Mouse (Mus musculus) liver, embryonic 14.5 days (tissue): ENCODE data around the gene Vsig8. TPM values are rescaled to one million over a fixed set of nuclear protein-coding genes. Genes with fewer than 3 reads are reported as not detected.
A peak's percentile ranks its signal among the peaks of the same experiment; 100 is the strongest.

Source experiments
- ATAC-seq: fragments of 200-750 bp; cut with Nextera tagmentation; 2 replicates; pipeline ENCODE4 v1.8.0; 2017; ENCODE audit warnings: moderate number of reproducible peaks, mild to moderate bottlenecking, moderate library complexity; ENCODE audit not compliant: insufficient read depth
- DNase-seq, 3 experiments: peaks; one replicate each; pipeline ENCODE4 v3.0.0-alpha.2; 2012 to 2013; ENCODE audit warnings: low read depth in 3 of 3, low spot score in 3 of 3
- H3K27ac ChIP-seq: fragments of 300-500 bp; sonication (generic); 2 replicates; pipeline ENCODE4 v1.5.1; 2014; ENCODE audit warnings: moderate library complexity, mild to moderate bottlenecking, control low read depth, inconsistent platforms
- H3K27me3 ChIP-seq: fragments of 300-500 bp; sonication (generic); 2 replicates; pipeline ENCODE4 v1.6.1; 2014; ENCODE audit warnings: mild to moderate bottlenecking, low read length, moderate library complexity; ENCODE audit not compliant: control insufficient read depth, insufficient read depth
- H3K36me3 ChIP-seq: fragments of 300-500 bp; sonication (generic); replicated peaks from 2 replicates; pipeline ENCODE4 v1.6.1; 2014; ENCODE audit warnings: low read depth; ENCODE audit not compliant: control insufficient read depth, insufficient read depth
- H3K4me1 ChIP-seq, 2 experiments: fragments of 200-500 bp in 1 of 2; fragments of 300-500 bp in 1 of 2; sonication (generic) in 1 of 2; replicated peaks; 2 replicates each; pipeline ENCODE4 v1.6.1; 2012 to 2014; ENCODE audit warnings: antibody characterized with exemption in 1 of 2, inconsistent platforms in 1 of 2, low read length in 1 of 2; ENCODE audit not compliant: control insufficient read depth in 2 of 2, insufficient read depth in 2 of 2
- H3K4me2 ChIP-seq: fragments of 300-500 bp; sonication (generic); 2 replicates; pipeline ENCODE4 v1.6.1; 2014; ENCODE audit warnings: low read depth, mild to moderate bottlenecking, control low read depth, moderate library complexity
- H3K4me3 ChIP-seq, 2 experiments: fragments of 200-500 bp in 1 of 2; fragments of 300-500 bp in 1 of 2; sonication (generic) in 1 of 2; 2 replicates each; pipeline ENCODE4 v1.5.1; 2012 to 2014; ENCODE audit warnings: low read depth in 2 of 2, low read length in 2 of 2, mild to moderate bottlenecking in 2 of 2, control low read depth in 1 of 2, inconsistent platforms in 1 of 2, moderate library complexity in 1 of 2; ENCODE audit not compliant: insufficient read depth in 1 of 2
- H3K9ac ChIP-seq: fragments of 300-500 bp; sonication (generic); replicated peaks from 2 replicates; pipeline ENCODE4 v1.6.1; 2014; ENCODE audit warnings: mild to moderate bottlenecking, control low read depth, moderate library complexity
- H3K9me3 ChIP-seq: fragments of 300-500 bp; sonication (generic); 2 replicates; pipeline ENCODE4 v1.6.1; 2016; ENCODE audit warnings: low read length, mixed read lengths; ENCODE audit not compliant: control insufficient read depth
- CTCF ChIP-seq: IDR thresholded peaks from 2 replicates; pipeline ENCODE4 v1.5.1; 2016; ENCODE audit warnings: antibody characterized with exemption, low read depth, control low read depth
- EP300 ChIP-seq: IDR thresholded peaks from 2 replicates; pipeline ENCODE4 v1.6.1; 2016; ENCODE audit warnings: antibody characterized with exemption, low read depth
- WGBS: fragments of 180-500 bp; shearing (Covaris S2); extraction: QIAGEN DNeasy Blood & Tissue Kit; methylation state at CpG from one replicate; pipeline ENCODE4 v1.1.7; 2014; ENCODE audit not compliant: insufficient replicate concordance; 5-methylcytosine and 5-hydroxymethylcytosine counted together
- polyA plus RNA-seq, 2 experiments: library from polyadenylated mRNA; depleted of rRNA in 1 of 2; stranded (reverse) in 1 of 2; unstranded in 1 of 2; fragments of >200 nt; fragmentation: Nextera tagmentation in 1 of 2; extraction: Ambion mirVana in 1 of 2; gene quantifications; 2 replicates each; pipeline versions ENCODE4 v1.2.1 to v1.2.3; 2012 to 2014

Vsig8 gene
- polyA plus RNA-seq, 2 experiments: not detected

DNA sequence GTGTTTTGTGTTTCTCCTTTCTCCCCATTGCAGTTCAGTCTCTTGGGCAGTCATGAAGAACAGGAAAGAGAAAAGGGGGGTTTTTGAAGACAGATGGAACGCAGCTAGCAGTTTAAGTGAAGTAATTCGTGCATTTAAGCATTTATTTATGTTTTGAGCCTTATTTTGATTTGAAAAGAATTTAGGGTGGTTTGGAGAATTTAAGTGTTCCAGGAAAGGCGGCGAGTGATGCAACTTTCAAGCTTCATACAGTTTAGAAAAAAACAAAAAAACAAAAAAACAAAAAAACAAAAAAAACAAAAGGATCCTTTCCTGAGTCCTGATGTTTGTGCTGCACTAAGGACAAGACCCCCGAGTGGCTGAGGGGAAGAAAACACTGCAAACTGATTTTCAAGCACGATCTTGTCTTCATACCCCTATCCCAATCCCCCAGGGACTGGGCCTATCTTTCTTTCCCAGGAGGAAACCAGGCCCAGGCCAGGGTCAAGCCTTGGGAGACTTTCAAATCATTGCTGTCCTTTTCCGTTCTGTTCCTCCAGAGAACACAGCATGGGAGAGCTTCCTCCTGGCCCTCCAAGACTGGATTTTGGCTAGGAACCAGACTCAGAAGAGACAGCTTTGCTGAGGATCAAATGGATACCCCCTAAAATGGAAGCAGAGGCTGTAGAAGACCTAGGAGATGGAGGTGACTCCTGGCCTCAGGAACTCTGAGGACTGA is 41.0 kb upstream of the Vsig8 start:
- TF ChIP-seq CTCF (no peak), EP300 (no peak)
- no peak for DNase-seq
- H3K4me1 ChIP-seq: peaks cover 0 to 35% of the 10 kb centered on the region in 2 experiments; a peak in 2 of 4 replicates
- no peaks in the 10 kb centered on the region for H3K27me3 ChIP-seq
- no peak overlapping the region for H3K9ac ChIP-seq
- H3K36me3 ChIP-seq: no peaks in the 10 kb centered on the region
- no peaks in the 10 kb centered on the region for H3K9me3 ChIP-seq
- no peak overlapping the region for H3K4me2 ChIP-seq
- no peak overlapping the region for H3K4me3 ChIP-seq
- no peak for ATAC-seq
- WGBS: 34% methylated on average over 7 of the region's 7 CpGs
- no peak overlapping the region; the same call in 1 of the 2 replicates for H3K27ac ChIP-seq

DNA sequence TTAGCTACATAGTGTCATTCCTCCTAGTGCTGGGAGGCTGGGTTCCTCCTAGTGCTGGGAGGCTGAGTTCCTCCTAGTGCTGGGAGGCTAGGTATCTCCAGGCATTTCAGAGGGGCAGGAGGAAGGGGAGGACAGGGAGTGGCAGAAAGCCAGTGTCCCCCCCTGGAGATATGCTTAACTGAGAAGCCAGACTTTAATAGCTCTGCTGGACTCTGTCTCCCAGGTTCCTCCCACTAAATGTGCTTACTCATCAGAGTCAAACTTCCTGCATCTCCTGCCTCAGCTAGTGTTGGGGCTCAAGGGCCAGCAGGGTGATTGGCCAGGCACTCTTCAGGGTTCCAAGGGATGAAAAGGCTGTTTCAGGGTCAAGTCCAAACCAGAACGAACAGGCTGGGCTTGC is 40.3 kb upstream of the Vsig8 start:
- WGBS: 21% methylated on average over 1 of the region's 1 CpGs
- ATAC-seq: no peak

DNA sequence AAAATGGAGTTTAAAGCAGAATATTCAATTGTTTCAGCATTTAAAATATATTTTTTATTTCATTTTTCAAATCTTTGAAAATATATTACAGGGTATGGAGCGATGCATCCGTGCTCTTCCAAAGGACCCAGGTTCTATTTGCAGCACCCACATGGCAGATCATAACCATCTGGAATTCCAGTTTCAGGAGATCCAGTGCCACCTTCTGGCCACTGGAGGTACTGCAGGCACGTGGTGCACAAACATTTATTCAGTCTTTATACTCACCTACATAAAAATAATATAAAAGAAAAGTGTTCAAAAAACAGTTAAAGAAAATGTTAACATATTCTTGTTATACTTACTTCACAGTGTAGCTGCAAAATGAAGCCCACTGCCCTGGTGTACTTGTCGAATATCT is 37.7 kb upstream of the Vsig8 start:
- H3K27me3 ChIP-seq: no peaks in the 10 kb centered on the region
- H3K9me3 ChIP-seq: no peaks in the 10 kb centered on the region
- no peaks in the 10 kb centered on the region for H3K36me3 ChIP-seq
- 60% methylated on average over 4 of the region's 4 CpGs for WGBS
- peaks cover 0 to 29% of the 10 kb centered on the region in 2 experiments; a peak in 2 of 4 replicates for H3K4me1 ChIP-seq
- no peak overlapping the region for H3K4me3 ChIP-seq
- DNase-seq (no peak), ATAC-seq (no peak)
- no peak overlapping the region for H3K9ac ChIP-seq
- no peak overlapping the region for H3K4me2 ChIP-seq
- TF ChIP-seq EP300 (no peak), CTCF (peak; percentile 77)
- no peak overlapping the region for H3K27ac ChIP-seq

More for the DNA sequence above, 40.3 kb upstream of the Vsig8 start:
- no peak for TF ChIP-seq EP300
- TF ChIP-seq CTCF: no peak
- H3K4me2 ChIP-seq: no peak overlapping the region
- no peak for DNase-seq
- no peaks in the 10 kb centered on the region for H3K36me3 ChIP-seq
- H3K27ac ChIP-seq: no peak overlapping the region
- no peak overlapping the region for H3K4me3 ChIP-seq
- H3K9me3 ChIP-seq: no peaks in the 10 kb centered on the region
- H3K9ac ChIP-seq: no peak overlapping the region
- H3K27me3 ChIP-seq: no peaks in the 10 kb centered on the region
- H3K4me1 ChIP-seq: peaks cover 0 to 31% of the 10 kb centered on the region in 2 experiments; a peak in 2 of 4 replicates

DNA sequence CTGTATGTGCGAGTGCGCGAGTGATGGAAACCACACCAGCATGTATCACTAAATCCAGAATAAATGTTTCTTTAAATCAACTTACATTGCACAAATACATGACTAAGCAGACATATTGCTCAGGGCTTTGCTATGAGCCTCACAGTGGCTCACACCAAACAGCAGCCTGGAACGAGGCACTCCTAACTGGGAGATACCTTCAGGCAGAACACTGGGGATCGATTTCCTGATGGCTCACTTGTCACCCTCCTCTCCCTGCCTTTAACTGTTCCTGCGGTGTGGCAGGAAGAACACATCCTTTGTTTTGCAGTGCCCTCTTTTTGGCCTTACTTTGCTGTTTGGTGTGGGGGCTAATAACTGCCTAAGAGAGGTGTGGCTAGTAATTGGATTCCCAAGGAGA is 36.1 kb upstream of the Vsig8 start:
- Histone ChIP-seq H3K36me3 (no peaks in the 10 kb centered on the region), H3K27me3 (no peaks in the 10 kb centered on the region), H3K4me2 (no peak overlapping the region), H3K4me3 (no peak overlapping the region), H3K4me1 (peaks cover 0 to 14% of the 10 kb centered on the region in 2 experiments; a peak in 2 of 4 replicates), H3K27ac (no peak overlapping the region), H3K9me3 (no peaks in the 10 kb centered on the region), H3K9ac (no peak overlapping the region)
- DNase-seq: no peak
- ATAC-seq: no peak
- TF ChIP-seq EP300 (no peak), CTCF (no peak)
- 54% methylated on average over 6 of the region's 6 CpGs for WGBS

DNA sequence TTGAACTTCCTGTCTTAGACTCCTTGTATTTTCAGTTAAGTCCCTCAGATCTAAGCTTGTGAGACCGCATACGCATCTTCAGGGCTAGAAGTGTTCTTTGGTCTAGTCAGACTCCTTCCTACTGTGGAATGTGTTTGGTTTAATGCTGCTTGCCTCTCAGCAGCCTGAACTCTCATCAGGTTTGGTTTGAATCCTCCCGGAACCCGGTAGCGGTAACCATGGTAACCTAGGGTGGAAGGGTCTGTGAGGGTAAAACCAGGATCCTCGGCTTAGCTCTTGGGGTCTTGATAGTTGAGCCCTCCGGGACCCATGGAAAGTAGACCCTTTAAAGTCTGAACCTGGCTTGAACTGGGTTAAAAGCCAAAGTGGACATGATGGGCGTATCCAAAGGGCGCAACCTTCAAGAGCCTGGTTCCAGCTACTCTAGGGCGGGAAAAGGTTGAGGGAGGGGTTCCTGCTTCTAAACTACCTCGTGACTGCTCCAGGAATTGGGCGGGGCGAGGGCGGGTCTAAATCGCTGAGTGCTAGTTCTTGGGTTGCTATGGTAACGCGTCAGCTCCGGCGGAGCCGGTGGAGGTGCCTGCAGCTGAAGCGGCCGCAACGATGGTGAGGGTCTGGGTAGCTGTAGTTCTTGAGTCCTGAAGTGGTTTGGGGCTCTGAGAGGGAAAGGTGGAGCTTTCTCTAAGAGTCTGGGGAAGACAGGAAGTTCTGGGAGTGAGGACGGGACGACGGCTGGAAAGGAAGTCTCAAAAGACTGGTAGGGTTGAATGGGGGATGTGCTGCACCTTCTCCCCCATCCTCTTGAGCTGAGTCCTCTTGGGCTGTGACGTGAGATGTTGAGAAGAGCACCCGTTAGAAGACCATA is 34.9 kb upstream of the Vsig8 start, which contains the start of gene Cfap45:
Gene Cfap45 (plus strand): TSS at position 226 of the 865 bp plus-strand sequence.
- H3K4me1 ChIP-seq: peaks cover 0 to 4% of the 10 kb centered on the region in 2 experiments; a peak in 1 of 4 replicates
- H3K4me3 ChIP-seq: peak within 1 kb of the TSS; percentile 16 to 34; a peak in 3 of 4 replicates
- no peak within 1 kb of the TSS for H3K27ac ChIP-seq
- no peak within 1 kb of the TSS for H3K9ac ChIP-seq
- no peak for TF ChIP-seq CTCF
- TF ChIP-seq EP300: no peak
- ATAC-seq: peak; percentile 56
- H3K36me3 ChIP-seq: no peaks in the 10 kb centered on the region
- WGBS: 5% methylated on average over 28 of the region's 28 CpGs
- H3K9me3 ChIP-seq: no peaks in the 10 kb centered on the region
- no peaks in the 10 kb centered on the region for H3K27me3 ChIP-seq
- H3K4me2 ChIP-seq: peak within 1 kb of the TSS; percentile 42
- DNase-seq: peak in 2 of 3 experiments; percentile 38 to 66
